Mouse (Mus musculus) v-Abl transformed pro-B cells (cell line): ENCODE data around the gene Galnt4.

Source experiments
- in situ Hi-C, 2 experiments: fragments of 400-800 bp; cut with MboI; formaldehyde crosslinking; loops; one replicate each; pipeline ENCODE4 v1.15.1; 2025; ENCODE audit not compliant: unreplicated experiment in 2 of 2

The Galnt4 gene

DNA sequence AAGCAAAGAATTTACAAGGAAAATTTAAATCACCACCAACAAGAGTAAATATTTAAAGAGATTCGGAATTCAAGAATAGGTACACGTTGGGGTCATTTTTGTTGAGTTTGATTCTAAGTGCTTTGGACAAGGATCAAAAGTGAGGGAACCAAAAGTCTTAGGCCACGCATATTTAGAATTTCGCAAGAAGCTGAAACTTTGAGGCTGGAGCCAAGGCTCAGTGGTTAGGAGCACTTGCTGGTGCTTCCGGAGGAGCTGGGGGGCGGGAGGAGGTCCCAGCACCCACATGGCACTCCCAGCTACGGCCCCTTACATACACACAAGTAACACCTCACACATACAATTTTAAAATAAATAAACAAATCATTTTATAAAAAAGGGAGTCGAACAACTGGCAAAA is 38.6 kb downstream of the Galnt4 start:
- in situ Hi-C loops: loop anchor here (5.0 to 25.0 kb wide), 3 partner anchors 39 to 1541 kb away; partner anchors contain the start of genes Galnt4 (in 2 of the 2), Poc1b (in 2 of the 2) and Atp2b1 (in 1 of the 2)

DNA sequence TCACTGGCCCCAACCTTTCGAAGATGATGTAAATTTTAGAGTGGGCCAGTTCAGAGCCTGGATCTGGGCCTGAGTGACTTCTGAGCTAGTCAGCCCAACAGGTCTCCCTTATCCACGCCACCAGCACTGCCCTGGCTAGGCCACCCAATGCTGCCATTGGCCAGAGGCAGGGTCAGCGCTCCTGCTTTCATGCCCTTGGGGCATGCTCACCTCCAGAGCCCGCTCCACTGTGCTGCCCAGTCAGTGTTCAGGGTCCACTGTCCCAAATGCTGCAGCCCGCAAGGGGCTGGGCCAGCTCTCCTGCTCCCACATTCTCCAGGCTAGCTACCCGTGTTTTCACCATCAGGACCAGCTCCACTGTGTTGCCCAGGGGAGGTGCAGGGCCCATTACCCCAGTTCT is 42.1 kb downstream of the Galnt4 start:
- in situ Hi-C loops: loop anchor here in 1 of 2 experiments (10.0 kb wide), 1 partner anchor 1435 kb away; no protein-coding TSS in a partner anchor

DNA sequence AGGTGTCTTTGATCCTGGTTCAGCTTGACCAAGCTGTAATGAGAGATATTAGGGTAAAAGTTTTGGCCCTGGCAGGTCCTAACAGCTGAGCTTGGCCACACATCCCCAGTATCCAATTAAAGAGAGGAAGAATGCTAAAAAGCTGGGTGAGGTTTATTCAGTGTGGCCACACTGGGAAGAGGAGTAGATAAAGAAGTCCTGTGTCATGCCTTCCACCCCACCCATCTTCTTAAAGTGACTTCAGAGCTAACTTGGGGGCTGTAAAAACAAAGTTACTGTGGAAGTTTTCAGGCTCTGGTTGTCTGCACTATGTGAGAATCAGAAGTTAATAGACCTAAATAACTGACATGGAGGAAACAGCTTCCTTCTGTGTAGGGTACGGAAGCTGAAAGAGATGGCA is 43.6 kb downstream of the Galnt4 start:
- in situ Hi-C loops: loop anchor here in 1 of 2 experiments (10.0 kb wide), 1 partner anchor 1437 kb away; no protein-coding TSS in a partner anchor

DNA sequence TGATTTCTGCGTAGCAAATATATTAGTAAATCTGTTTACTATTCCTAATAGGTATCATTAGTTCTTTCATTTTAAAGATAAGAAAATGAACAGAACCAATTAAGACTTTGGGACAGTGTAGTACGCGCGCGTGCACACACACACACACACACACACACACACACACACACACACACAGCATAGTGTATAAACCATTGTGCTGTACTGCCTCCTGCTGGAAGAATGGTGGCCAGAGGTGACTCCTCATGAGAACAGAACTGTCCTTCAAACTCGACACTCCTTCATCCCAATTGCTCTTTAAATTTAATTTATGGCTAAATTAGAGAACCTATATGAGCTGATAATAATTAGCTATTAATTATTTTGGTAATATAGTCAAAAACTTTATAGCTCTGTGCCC is 44.1 kb downstream of the Galnt4 start:
- in situ Hi-C loops: loop anchor here in 1 of 2 experiments (10.0 kb wide), 1 partner anchor 1437 kb away; no protein-coding TSS in a partner anchor

DNA sequence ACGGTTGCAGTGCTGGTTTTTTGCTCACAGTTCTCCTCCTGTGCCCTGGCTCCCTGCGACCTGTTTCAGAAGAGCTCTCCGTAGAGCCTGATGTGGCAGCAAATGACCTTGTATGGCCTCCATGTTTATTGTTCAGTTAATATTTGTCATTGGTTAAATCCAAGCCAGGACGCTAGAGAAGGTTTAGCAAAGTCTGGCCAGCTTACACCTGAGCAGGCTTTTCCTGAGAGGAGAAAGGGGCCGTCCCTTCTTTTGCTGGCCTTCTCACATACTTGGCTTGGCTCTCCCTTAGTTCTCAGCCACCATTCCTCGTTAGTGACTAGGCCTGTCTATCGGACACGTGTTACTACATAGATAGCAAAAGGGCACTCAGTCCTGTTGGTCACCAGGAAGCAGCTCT is 46.7 kb downstream of the Galnt4 start:
- in situ Hi-C loops: loop anchor here (5.0 to 10.0 kb wide), 2 partner anchors 1440 to 1442 kb away; no protein-coding TSS in a partner anchor

DNA sequence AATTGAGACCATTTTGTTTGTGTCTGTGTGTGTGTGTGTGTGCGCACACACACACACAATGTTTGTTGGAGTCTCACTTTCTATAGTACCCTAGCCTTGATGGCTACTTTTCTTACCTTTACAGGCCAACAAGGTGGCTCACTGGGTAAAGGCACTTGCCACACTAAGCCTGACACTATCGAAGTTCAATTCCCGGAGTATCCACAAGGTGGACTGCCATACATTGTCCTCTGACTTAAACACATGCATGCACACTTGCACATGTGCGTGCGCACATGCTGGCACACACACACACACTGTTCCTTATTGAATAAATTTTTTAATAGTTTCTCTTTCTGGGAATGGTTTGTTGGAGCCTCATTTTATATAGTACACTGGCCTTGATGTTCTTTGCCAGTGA is 48.8 kb downstream of the Galnt4 start:
- in situ Hi-C loops: loop anchor here (5.0 to 10.0 kb wide), 2 partner anchors 1442 to 1445 kb away; no protein-coding TSS in a partner anchor

DNA sequence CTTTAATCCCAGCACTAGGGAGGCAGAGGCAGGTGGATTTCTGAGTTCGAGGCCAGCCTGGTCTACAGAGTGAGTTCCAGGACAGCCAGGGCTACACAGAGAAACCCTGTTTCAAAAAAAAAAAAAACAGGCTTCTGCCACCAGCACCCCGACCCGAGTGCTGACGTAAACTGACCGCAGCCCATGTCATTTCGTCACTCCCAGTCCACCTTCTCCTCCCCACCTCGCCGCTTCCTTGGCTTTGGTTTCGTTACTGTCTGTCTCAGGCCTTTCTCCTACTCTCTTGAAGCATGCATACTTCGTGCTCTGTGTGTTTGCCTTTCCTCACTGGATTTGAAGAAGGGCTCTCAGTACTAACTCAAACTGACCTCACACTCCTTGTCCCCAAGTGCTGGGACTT is 49.7 kb downstream of the Galnt4 start:
- in situ Hi-C loops: loop anchor here (5.0 to 10.0 kb wide), 2 partner anchors 1443 to 1445 kb away; no protein-coding TSS in a partner anchor

DNA sequence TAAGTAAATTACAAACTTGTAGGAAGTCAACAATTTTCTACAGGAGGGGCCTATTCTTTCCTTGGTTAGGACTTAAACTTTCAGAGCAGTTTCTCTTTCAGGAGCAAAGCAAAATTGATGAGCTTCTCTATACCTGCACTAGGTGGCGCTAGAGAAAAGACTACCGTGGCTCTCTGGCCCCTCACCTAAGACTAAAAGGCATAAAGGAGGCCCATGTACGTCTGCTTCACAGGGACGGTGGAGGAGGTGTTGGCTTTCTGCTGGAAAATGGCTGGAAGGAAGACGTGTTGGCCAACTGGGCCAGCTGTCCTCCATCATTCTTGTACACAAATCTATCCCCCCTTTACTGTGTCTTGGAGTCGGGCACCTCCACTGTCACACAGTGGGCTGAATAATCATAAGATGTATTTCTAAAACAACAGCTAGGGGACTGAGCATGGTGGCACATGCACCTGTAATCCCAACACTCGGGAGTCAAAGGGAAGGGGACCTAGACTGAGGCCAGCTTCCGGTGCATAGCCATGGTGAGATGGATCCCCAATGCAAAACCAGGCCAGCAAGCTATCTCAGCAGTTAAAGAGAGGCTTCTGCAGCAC is 54.1 kb downstream of the Galnt4 start:
- in situ Hi-C loops: loop anchor here (5.0 to 10.0 kb wide), 3 partner anchors 415 to 1313 kb away; no protein-coding TSS in a partner anchor
